Mouse (Mus musculus): ENCODE measurements at regions not wholly inside any gene's neighbourhood (a gene's known extent, or its start where the extent isn't known, plus 50 kb on each side); places are given as distances from the start of the nearest gene placed in this dataset.

DNA sequence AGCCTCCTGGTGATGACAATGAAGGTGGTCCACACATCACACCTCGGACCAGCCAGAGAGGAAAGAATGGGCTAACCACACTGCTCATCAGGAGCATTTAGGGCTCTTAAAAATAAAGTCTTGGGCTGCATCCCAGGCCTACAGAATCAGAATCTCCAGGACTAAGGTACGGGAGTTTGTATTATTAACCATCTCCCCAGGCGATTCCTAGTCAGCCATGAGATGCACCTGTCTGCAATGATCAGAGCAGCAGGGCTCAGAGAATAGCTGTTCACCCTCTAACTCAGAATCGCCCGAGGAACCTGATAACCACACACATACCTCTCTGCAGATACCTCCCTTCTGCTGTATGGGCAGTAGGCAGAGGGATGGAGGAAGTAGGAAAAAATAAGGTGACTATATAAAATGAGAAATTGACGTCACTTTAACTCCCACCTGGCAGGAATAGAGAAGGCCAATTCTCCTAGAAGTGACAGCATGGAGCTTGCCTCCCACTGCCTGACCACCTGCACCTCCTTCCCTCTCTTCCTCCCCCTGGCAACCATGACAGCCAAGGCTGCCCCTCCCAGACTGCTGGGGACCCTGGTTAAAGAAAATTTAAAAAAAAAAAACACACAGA is 401.5 kb upstream of the Rps6ka3 start:
- DNase-seq = peak; percentile 76

DNA sequence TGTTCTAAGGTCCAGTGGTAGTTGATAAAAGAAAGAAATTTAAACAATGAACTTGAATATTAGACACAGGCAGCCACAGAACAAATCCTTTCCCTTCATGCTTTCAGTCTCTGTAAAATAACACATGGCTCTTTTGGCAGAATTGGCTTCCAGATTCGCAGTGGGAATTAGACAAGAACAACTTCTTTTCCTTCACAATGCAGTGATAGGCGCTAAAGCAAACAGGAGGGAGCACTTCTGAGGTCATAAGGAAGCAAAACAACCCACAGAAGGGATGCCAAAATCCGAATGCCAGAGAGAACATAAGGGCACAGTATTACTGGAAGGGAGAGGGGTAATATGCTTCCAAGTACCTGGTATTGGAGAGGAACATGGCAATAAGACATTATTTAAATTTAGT is 396.3 kb upstream of the Rps6ka3 start:
- DNase-seq = peak; percentile 66

DNA sequence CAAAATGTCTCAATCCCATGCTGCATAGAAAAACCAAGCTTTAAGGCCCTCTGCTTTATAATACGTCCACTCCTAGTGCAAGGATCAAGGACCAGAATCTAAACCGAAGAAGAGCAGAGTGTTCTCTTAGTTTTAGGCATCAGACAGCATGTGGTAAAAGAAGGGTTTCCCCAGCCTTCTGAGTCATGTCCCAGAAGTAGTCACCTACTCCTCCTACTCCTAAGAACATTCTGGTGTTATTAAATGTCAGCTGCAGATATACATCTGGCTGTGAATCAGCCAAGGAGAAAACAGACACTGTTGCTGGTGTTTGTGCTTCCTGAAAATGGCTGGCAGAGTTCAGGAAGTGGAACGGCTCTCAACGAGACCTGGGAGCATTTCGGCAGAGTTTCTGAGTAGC is 372.6 kb upstream of the Rps6ka3 start:
- DNase-seq = no peak

DNA sequence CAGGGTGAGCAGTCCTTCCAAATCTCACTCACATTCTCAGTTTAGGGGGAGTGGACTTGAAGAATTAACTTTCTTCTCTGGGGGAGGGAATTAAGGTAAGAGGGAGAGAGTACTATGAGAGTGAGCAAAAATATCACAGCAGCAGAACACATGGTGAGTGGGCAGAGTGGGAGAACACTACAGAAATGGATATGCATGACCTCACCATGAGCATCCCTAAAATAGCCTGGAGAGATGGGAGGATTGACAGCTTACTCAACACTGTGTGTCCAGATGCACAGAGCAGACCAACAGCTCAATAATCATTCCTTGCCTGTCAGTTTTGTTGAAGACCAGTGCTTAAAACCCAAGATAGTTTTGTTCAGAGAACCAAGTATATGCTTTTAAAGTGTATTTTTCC is 357.8 kb upstream of the Rps6ka3 start:
- DNase-seq = no peak
